Comparison of ENCODE assay signal across 8 mouse cellular contexts in the genomic region with DNA sequence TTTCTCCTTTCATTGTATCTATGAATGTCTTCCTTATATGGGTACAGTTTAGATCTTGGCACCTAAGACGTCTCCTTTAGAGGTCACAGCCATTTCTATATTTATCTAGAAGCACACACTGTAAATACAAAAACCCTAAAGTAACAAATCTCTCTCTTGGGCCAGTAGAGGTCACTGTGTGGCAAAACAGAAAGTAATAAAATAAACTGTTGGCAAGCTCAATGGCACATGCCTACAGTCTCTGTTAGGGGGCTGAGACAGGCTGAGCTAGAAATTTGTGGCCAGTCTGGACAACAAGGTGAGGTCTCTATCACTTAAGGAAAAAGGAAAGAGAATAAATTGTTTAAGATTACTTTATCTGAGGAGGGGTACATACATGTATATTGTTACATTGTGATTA. TPM values are rescaled to one million over a fixed set of nuclear protein-coding genes. Genes with fewer than 3 reads are reported as not detected.
DNase-seq lines count a peak whose midpoint lies in the region; ATAC-seq and TF ChIP-seq lines count a peak whose summit lies in the region.

No protein-coding gene starts in this region.

- no peak for DNase-seq in gastrocnemius, adult 2 months
- DNase-seq in gastrocnemius, postnatal 36 days = no peak
- DNase-seq in 3134 (ENCODE audit: extremely low read depth, insufficient read length, low spot score) (peak; percentile 40), MEL (ENCODE audit: low read depth, low spot score) (peak; percentile 74)
- peak; percentile 62 for DNase-seq in midbrain, embryonic 14.5 days
- DNase-seq in gastrocnemius, postnatal 25 days = no peak

- TF ChIP-seq RAD21 in MEL (IDR thresholded peaks at IDR 0.05; ENCODE audit: low read depth, low read length) = peak; percentile 87

- no peaks in the 10 kb centered on the region for H3K4me1 ChIP-seq in MEL (ENCODE audit: control insufficient read depth in 1 of 2, insufficient read depth in 2 of 2, low read length in 2 of 2)
- no peaks in the 10 kb centered on the region for H3K4me1 ChIP-seq in heart, embryonic 16.5 days (ENCODE audit: control insufficient read depth, insufficient read depth, low read length)
- H3K4me1 ChIP-seq in midbrain, embryonic 14.5 days (ENCODE audit: control insufficient read depth, insufficient read depth, low read length) = no peaks in the 10 kb centered on the region

- H3K27me3 ChIP-seq in MEL (ENCODE audit: control insufficient read depth in 1 of 2, insufficient read depth in 2 of 2, low read length in 2 of 2) = no peaks in the 10 kb centered on the region
- no peaks in the 10 kb centered on the region for H3K27me3 ChIP-seq in heart, embryonic 16.5 days (ENCODE audit: control insufficient read depth, insufficient read depth, low read length)
- no peaks in the 10 kb centered on the region for H3K27me3 ChIP-seq in midbrain, embryonic 14.5 days (ENCODE audit: control insufficient read depth, insufficient read depth, low read length)

- peak; percentile 64 for TF ChIP-seq CTCF in gastrocnemius, adult 2 months (IDR thresholded peaks at IDR 0.05)
- peak in 2 of 3 experiments; percentile 47 to 83; a peak in 4 of 6 replicates for TF ChIP-seq CTCF in MEL (IDR thresholded peaks at IDR 0.05 in 2 of 3, conservative IDR thresholded peaks at IDR 0.05 in 1 of 3; ENCODE audit: control insufficient read depth in 1 of 3, insufficient read depth in 1 of 3, low read depth in 2 of 3, low read length in 3 of 3, poor library complexity in 1 of 3, severe bottlenecking in 1 of 3)

- TF ChIP-seq POLR2A in MEL (IDR thresholded peaks at IDR 0.05; ENCODE audit: control insufficient read depth in 1 of 2, insufficient read depth in 1 of 2, low read depth in 1 of 2, low read length in 2 of 2, poor library complexity in 1 of 2) = no peak

- no peaks in the 10 kb centered on the region for H3K79me2 ChIP-seq in MEL (ENCODE audit: control insufficient read depth, insufficient read depth, low read length, poor library complexity)

- H3K4me3 ChIP-seq in gastrocnemius, adult 2 months = no peak overlapping the region
- no peak overlapping the region for H3K4me3 ChIP-seq in MEL (ENCODE audit: control insufficient read depth in 1 of 2, insufficient read depth in 1 of 2, low read depth in 2 of 2, low read length in 2 of 2)
- no peak overlapping the region for H3K4me3 ChIP-seq in heart, embryonic 16.5 days (ENCODE audit: low read length)
- no peak overlapping the region for H3K4me3 ChIP-seq in midbrain, embryonic 14.5 days (replicated peaks; ENCODE audit: low read depth, low read length)

- WGBS in heart, embryonic 16.5 days = 8% methylated on average over 1 of the region's 1 CpGs
- WGBS in midbrain, embryonic 14.5 days = 47% methylated on average over 1 of the region's 1 CpGs

- H3K27ac ChIP-seq in gastrocnemius, adult 2 months = peak overlapping the region; percentile 48; the same call in 1 of the 2 replicates
- no peak overlapping the region for H3K27ac ChIP-seq in MEL (ENCODE audit: control insufficient read depth, low read depth, low read length)
- peak overlapping the region; percentile 41 for H3K27ac ChIP-seq in heart, embryonic 16.5 days (ENCODE audit: low read length)
- H3K27ac ChIP-seq in midbrain, embryonic 14.5 days (replicated peaks; ENCODE audit: low read depth, low read length) = no peak overlapping the region

- no peak for ATAC-seq in heart, embryonic 16.5 days (replicated peaks; ENCODE audit: extremely low read depth, insufficient read depth, low FRiP score)
- no peak for ATAC-seq in midbrain, embryonic 14.5 days (ENCODE audit: low FRiP score, low TSS enrichment)
- ATAC-seq in monocyte, adult 5-6 weeks (replicated peaks; ENCODE audit: insufficient number of reproducible peaks, low FRiP score, low TSS enrichment, poor library complexity, severe bottlenecking) = no peak

- H3K9me3 ChIP-seq in MEL (replicated peaks; ENCODE audit: insufficient read depth, low read length) = no peaks in the 10 kb centered on the region
- no peaks in the 10 kb centered on the region for H3K9me3 ChIP-seq in heart, embryonic 16.5 days (replicated peaks; ENCODE audit: control insufficient read depth, low read length)
- H3K9me3 ChIP-seq in midbrain, embryonic 14.5 days (ENCODE audit: control insufficient read depth, low read length) = no peaks in the 10 kb centered on the region

- intact Hi-C loops in gastrocnemius, adult 2 months (cut with DNase I) = loop anchor here (5.0 kb wide), 1 partner anchor 252 kb away; no protein-coding TSS in a partner anchor
- intact Hi-C loops in gastrocnemius, postnatal 36 days (cut with DNase I) = loop anchor here (5.0 kb wide), 1 partner anchor 257 kb away; no protein-coding TSS in a partner anchor

- H3K4me2 ChIP-seq in heart, embryonic 16.5 days (ENCODE audit: low read depth, low read length) = no peak overlapping the region
- no peak overlapping the region for H3K4me2 ChIP-seq in midbrain, embryonic 14.5 days (ENCODE audit: low read length)

- no peak overlapping the region for H3K9ac ChIP-seq in MEL (ENCODE audit: control insufficient read depth, low read depth, low read length, poor library complexity, severe bottlenecking)
- no peak overlapping the region for H3K9ac ChIP-seq in heart, embryonic 16.5 days (ENCODE audit: low read length)
- H3K9ac ChIP-seq in midbrain, embryonic 14.5 days (replicated peaks; ENCODE audit: low read length) = no peak overlapping the region

- TF ChIP-seq EP300 in MEL (IDR thresholded peaks at IDR 0.05; ENCODE audit: low read depth in 1 of 2, low read length in 2 of 2) = no peak

- H3K36me3 ChIP-seq in MEL (ENCODE audit: control insufficient read depth in 1 of 2, insufficient read depth in 2 of 2, low read length in 2 of 2) = no peaks in the 10 kb centered on the region; a peak in 1 of 4 replicates
- H3K36me3 ChIP-seq in heart, embryonic 16.5 days (ENCODE audit: control insufficient read depth, insufficient read depth) = peaks cover 12% of the 10 kb centered on the region
- peaks cover 9% of the 10 kb centered on the region for H3K36me3 ChIP-seq in midbrain, embryonic 14.5 days (ENCODE audit: control insufficient read depth, insufficient read depth, low read length)

TF ChIP-seq in MEL, 35 proteins besides CTCF, POLR2A, EP300 and RAD21:
- TF ChIP-seq TAL1 (IDR thresholded peaks at IDR 0.05; ENCODE audit: low read length) (no peak), POLR2AphosphoS5 (IDR thresholded peaks at IDR 0.05; ENCODE audit: borderline replicate concordance, low read depth, low read length) (no peak), USF2 (IDR thresholded peaks at IDR 0.05; ENCODE audit: borderline replicate concordance in 1 of 2, insufficient read depth in 1 of 2, low read depth in 1 of 2, low read length in 2 of 2) (no peak), SMC3 (IDR thresholded peaks at IDR 0.05; ENCODE audit: low read depth, low read length) (peak; percentile 88), POLR2AphosphoS2 (IDR thresholded peaks at IDR 0.05; ENCODE audit: low read length) (no peak), ZC3H11A (IDR thresholded peaks at IDR 0.05; ENCODE audit: low read depth, low read length) (peak; percentile 92), MYB (IDR thresholded peaks at IDR 0.05; ENCODE audit: low read depth, low read length) (no peak), SIN3A (IDR thresholded peaks at IDR 0.05; ENCODE audit: low read length) (peak; percentile 22; the same call in 1 of the 2 replicates), ZMIZ1 (IDR thresholded peaks at IDR 0.05; ENCODE audit: low read depth, low read length) (no peak), MXI1 (IDR thresholded peaks at IDR 0.05; ENCODE audit: low read depth, low read length) (no peak), TBP (IDR thresholded peaks at IDR 0.05; ENCODE audit: low read depth, low read length) (no peak), ZNF384 (IDR thresholded peaks at IDR 0.05; ENCODE audit: low read depth, low read length) (no peak), CHD2 (IDR thresholded peaks at IDR 0.05; ENCODE audit: low read length) (no peak), GABPA (IDR thresholded peaks at IDR 0.05; ENCODE audit: low read depth, low read length) (no peak), MYC (IDR thresholded peaks at IDR 0.05; ENCODE audit: low read depth, low read length) (peak; percentile 64)

RNA-seq across cellular contexts. Expression of gene E130308A19Rik, which starts 11.0 kb away (rescaled TPM):
- 1 to 10 TPM; 5.2 to 7.0 TPM for total RNA-seq in gastrocnemius, adult 2 months (2021)
- 1 to 10 TPM; 3.1 to 4.5 TPM for total RNA-seq in gastrocnemius, postnatal 36 days (2021)
- total RNA-seq in MEL (2012; rRNA removed) = 4.0 and 5.6 TPM in 2 replicates
- 10 to 100 TPM in 1 of 2 experiments, not detected in 1; 12.5 TPM for polyA plus RNA-seq in MEL (2012; ENCODE audit: insufficient read depth in 1 of 2, insufficient read length in 2 of 2, low read depth in 1 of 2, low replicate concordance in 2 of 2, missing spikeins in 1 of 2)
- 17.3 and 20.0 TPM in 2 replicates for polyA plus RNA-seq in heart, embryonic 16.5 days (2015; fragmentation: Nextera tagmentation; extraction: Ambion mirVana)
- 50.9 and 62.2 TPM in 2 replicates for polyA plus RNA-seq in midbrain, embryonic 14.5 days (2014; fragmentation: Nextera tagmentation; extraction: Ambion mirVana)
- 1 to 10 TPM; 3.3 to 3.7 TPM for total RNA-seq in gastrocnemius, postnatal 25 days (2021)
- 3.1 to 10.2 TPM (median 3.4 TPM) in 3 replicates for total RNA-seq in monocyte, adult 5-6 weeks (2017)

RNA-seq across cellular contexts. Expression of gene Hsdl2, which starts 33.6 kb away (rescaled TPM):
- total RNA-seq in gastrocnemius, adult 2 months (2021) = 10 to 100 TPM; 47.5 to 75.1 TPM
- 10 to 100 TPM; 55.1 to 61.0 TPM for total RNA-seq in gastrocnemius, postnatal 36 days (2021)
- total RNA-seq in MEL (2012; rRNA removed) = 8.4 and 10.6 TPM in 2 replicates
- 10 to 100 TPM in 1 of 2 experiments, not detected in 1; 15.0 TPM for polyA plus RNA-seq in MEL (2012; ENCODE audit: insufficient read depth in 1 of 2, insufficient read length in 2 of 2, low read depth in 1 of 2, low replicate concordance in 2 of 2, missing spikeins in 1 of 2)
- polyA plus RNA-seq in heart, embryonic 16.5 days (2015; fragmentation: Nextera tagmentation; extraction: Ambion mirVana) = 80.2 and 88.0 TPM in 2 replicates
- 30.5 and 31.7 TPM in 2 replicates for polyA plus RNA-seq in midbrain, embryonic 14.5 days (2014; fragmentation: Nextera tagmentation; extraction: Ambion mirVana)
- 10 to 100 TPM; 55.4 to 60.9 TPM for total RNA-seq in gastrocnemius, postnatal 25 days (2021)
- 22.6 to 25.7 TPM (median 23.4 TPM) in 3 replicates for total RNA-seq in monocyte, adult 5-6 weeks (2017)

Comparison
In these comparisons a context has a peak if more than half of its experiments do, and no peak if none do; other contexts are left out.
1. DNase-seq: peak in 3134 (single experiment), MEL (single experiment) and midbrain, embryonic 14.5 days (single experiment); none in gastrocnemius, adult 2 months (single experiment), gastrocnemius, postnatal 36 days (0 of 2) and gastrocnemius, postnatal 25 days (single experiment).
2. H3K27ac ChIP-seq: peak in gastrocnemius, adult 2 months (single experiment) and heart, embryonic 16.5 days (single experiment); none in MEL (single experiment) and midbrain, embryonic 14.5 days (single experiment).